Mouse (Mus musculus): Measurements from ENCODE around the gene Pus10. TPM values are rescaled to one million over a fixed set of nuclear protein-coding genes. Genes with fewer than 3 reads are reported as not detected.

Gene Pus10
- total RNA-seq, 4 experiments from 2014 or later = 13.7 to 18.6 (median 14.9) TPM

- DNase-seq (ENCODE audit: low spot score in 2 of 2) = no peak
These were observed 30.4 kb downstream of the Pus10 start for GRCm38 (mm10) chr11:23695847-23696246.

GRCm38 (mm10) chr11:23698526-23698925 is 33.1 kb downstream of the Pus10 start:
- no peak for DNase-seq (ENCODE audit: low spot score in 2 of 2)

- no peak for DNase-seq (ENCODE audit: low spot score in 2 of 2)
These were observed 34.1 kb downstream of the Pus10 start for GRCm38 (mm10) chr11:23699414-23700095.

- DNase-seq (ENCODE audit: low spot score in 2 of 2) = no peak
These were observed 36.4 kb downstream of the Pus10 start for GRCm38 (mm10) chr11:23701831-23702230.

GRCm38 (mm10) chr11:23704604-23705294 is 39.3 kb downstream of the Pus10 start:
- DNase-seq (ENCODE audit: low spot score in 2 of 2) = no peak

GRCm38 (mm10) chr11:23712299-23712698 is 46.8 kb downstream of the Pus10 start:
- DNase-seq (ENCODE audit: low spot score in 2 of 2) = no peak

GRCm38 (mm10) chr11:23718856-23719255 is 53.4 kb downstream of the Pus10 start:
- no peak for DNase-seq (ENCODE audit: low spot score in 2 of 2)

GRCm38 (mm10) chr11:23719825-23720224 is 54.4 kb downstream of the Pus10 start:
- no peak for DNase-seq (ENCODE audit: low spot score in 2 of 2)

GRCm38 (mm10) chr11:23722326-23722725 is 56.9 kb downstream of the Pus10 start:
- no peak for DNase-seq (ENCODE audit: low spot score in 2 of 2)

GRCm38 (mm10) chr11:23725850-23726249 is 60.4 kb downstream of the Pus10 start:
- DNase-seq (ENCODE audit: low spot score in 2 of 2) = no peak

- no peak for DNase-seq (ENCODE audit: low spot score in 2 of 2)
These were observed 61.0 kb downstream of the Pus10 start for GRCm38 (mm10) chr11:23726441-23726840.

- DNase-seq (ENCODE audit: low spot score in 2 of 2) = no peak
These were observed 62.7 kb downstream of the Pus10 start for GRCm38 (mm10) chr11:23728186-23728585.

GRCm38 (mm10) chr11:23730120-23730519 is 64.6 kb downstream of the Pus10 start:
- no peak for DNase-seq (ENCODE audit: low spot score in 2 of 2)

GRCm38 (mm10) chr11:23732840-23733239 is 67.4 kb downstream of the Pus10 start:
- DNase-seq (ENCODE audit: low spot score in 2 of 2) = no peak

- DNase-seq (ENCODE audit: low spot score in 2 of 2) = no peak
These were observed 69.3 kb downstream of the Pus10 start for GRCm38 (mm10) chr11:23734749-23735286.

- DNase-seq (ENCODE audit: low spot score in 2 of 2) = no peak
These were observed 70.5 kb downstream of the Pus10 start for GRCm38 (mm10) chr11:23735820-23736470.

GRCm38 (mm10) chr11:23740895-23741294 is 75.4 kb downstream of the Pus10 start:
- no peak for DNase-seq (ENCODE audit: low spot score in 2 of 2)

- DNase-seq (ENCODE audit: low spot score in 2 of 2) = no peak
These were observed 75.9 kb downstream of the Pus10 start for GRCm38 (mm10) chr11:23741386-23741785.

- DNase-seq (ENCODE audit: low spot score in 2 of 2) = no peak
These were observed 78.9 kb downstream of the Pus10 start for GRCm38 (mm10) chr11:23744352-23744751.

GRCm38 (mm10) chr11:23746102-23746501 is 80.6 kb downstream of the Pus10 start:
- DNase-seq (ENCODE audit: low spot score in 2 of 2) = no peak

GRCm38 (mm10) chr11:23753136-23753710 is 87.7 kb downstream of the Pus10 start:
- no peak for DNase-seq (ENCODE audit: low spot score in 2 of 2)

- DNase-seq (ENCODE audit: low spot score in 2 of 2) = no peak
These were observed 88.9 kb downstream of the Pus10 start for GRCm38 (mm10) chr11:23754329-23754728.
